Mouse (Mus musculus) fibroblast of lung, adult 2 months (primary cell): ENCODE measurements around the gene Frmd6.

Source experiments
- DNase-seq: peaks from one replicate; pipeline ENCODE4 v3.0.0-alpha.2; 2011; ENCODE audit warnings: low read depth

Gene Frmd6

DNA sequence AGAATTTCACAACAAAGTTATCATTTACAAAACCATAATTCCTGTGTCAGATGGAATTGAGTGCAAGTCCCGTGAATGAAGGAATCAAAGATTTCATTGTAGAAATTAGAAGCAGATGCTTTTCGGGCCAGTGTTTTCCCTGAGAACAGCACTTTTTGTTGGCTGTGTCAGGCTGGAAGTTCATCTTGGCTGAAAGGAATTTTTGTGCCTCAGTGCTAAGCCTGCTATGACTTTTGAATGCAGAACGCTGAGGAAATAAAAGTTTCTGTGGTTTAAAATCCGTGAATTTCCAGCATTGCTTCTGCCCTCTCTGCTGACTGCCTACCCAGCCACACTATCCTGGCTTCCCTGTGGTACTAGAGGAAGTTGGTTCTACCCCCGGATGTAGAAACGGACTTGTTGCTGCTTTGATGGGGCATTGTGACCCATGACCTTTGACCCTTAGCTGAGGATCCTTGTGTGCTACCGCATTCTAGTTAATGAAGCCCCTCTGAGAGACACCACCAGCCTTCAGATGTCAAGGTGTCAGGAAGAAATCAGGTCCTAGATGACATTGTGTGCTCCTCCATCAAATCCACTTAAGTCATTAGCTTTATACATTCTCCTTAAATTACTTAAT is 26.1 kb downstream of the Frmd6 start:
- DNase-seq, result peak; percentile 73

DNA sequence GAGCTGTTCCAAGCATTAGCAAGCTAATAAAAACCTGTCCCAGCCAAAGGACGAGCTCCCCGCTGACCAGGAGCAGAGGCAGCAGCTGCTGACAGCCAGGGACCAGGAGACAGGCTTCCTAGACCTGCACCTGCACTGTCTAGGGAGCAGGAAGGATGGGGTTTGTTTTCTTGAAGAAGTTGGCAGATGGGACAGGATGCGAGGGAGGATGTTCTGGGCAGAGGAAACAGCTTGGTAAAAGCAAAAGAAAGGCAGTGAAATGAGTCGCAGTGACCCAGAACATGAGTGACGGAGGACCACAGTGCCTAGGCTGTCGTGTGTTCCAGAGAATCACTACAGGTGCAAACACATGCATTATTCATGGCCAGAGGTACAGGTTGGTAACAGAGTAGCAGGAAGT is 27.7 kb downstream of the Frmd6 start:
- DNase-seq, result no peak

DNA sequence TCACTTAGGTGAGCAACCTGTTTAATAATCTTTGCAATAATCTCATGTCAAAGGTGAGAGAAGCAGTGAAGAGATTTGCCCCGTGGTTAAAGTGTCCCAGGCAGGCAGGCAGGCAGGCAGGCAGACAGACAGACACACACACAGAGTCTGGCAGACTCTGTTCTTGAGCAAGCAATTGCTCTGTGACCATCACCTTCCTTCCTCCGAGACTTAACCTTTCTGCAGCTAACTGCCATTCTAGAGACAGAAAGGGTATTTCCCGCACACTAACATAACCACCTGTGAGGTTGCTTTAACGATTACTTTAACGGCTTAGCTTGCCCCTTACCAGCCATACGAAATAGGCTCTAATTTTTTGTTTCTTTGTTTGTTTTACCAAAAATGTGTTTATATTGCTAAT is 30.4 kb downstream of the Frmd6 start:
- no peak for DNase-seq

DNA sequence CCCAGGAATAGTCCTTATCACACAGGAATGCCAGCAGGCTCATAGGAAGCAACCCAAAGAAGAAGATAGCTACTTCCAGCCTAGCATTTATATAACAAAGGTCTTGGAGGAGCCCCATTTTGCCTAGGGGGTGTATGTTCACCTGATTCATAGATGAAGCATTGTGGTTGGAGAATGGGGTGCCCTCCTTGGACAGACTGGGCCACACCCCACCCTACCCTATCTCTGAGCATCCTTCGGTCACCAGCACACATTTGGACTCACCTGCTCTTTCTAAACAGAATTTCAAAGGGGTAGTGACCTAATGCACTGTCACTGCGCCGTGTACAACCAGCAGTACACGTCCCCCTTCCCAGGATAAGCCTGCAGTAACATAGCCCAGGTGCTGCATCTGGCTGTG is 31.5 kb downstream of the Frmd6 start:
- DNase-seq, result no peak

DNA sequence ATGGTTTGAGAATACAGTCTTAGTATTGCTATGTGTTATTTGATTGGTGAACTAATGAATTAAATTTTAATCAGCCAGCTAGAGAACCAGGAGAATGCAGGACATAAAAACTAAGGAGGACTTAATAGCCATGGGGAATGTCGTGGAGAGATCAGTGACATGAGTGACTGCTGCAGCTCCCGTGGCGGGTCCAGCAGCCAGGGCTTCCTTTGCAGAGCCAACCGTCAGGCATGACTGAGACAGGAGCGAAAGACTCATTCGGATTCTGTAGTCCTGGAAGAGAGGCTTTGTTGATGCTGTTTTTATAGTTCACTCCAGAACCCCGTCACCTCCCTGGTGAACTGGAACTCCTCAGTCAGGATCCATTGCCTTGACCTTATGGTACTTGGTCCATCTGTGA is 38.0 kb downstream of the Frmd6 start:
- DNase-seq, result no peak

- DNase-seq, result no peak
These were observed 42.5 kb downstream of the Frmd6 start for GRCm38 (mm10) chr12:70867780-70868179.

GRCm38 (mm10) chr12:70868190-70868987 is 43.1 kb downstream of the Frmd6 start:
- no peak for DNase-seq

DNA sequence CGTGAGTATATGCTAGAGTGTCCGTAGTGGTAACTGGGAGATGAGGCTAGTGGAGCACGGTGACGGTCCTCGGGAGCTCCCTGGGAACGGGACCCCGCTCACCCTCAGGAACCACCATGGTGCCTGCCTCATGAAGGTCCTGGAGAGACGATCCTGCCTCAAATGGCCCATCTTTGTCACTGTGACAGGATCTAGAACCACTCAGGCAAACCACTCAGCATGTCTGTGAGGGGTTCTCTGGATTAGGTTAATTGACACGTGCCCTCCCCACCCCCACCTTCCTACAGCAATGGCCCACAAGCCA is 43.6 kb downstream of the Frmd6 start:
- DNase-seq, result no peak

GRCm38 (mm10) chr12:70873544-70873943 is 48.2 kb downstream of the Frmd6 start:
- DNase-seq, result peak; percentile 35

GRCm38 (mm10) chr12:70876270-70876998 is 51.1 kb downstream of the Frmd6 start:
- DNase-seq, result no peak

- DNase-seq, result no peak
These were observed 52.8 kb downstream of the Frmd6 start for GRCm38 (mm10) chr12:70877926-70878710.

GRCm38 (mm10) chr12:70880396-70880975 is 55.2 kb downstream of the Frmd6 start:
- DNase-seq, result no peak

- DNase-seq, result no peak
These were observed 56.0 kb downstream of the Frmd6 start for GRCm38 (mm10) chr12:70881340-70881739.

GRCm38 (mm10) chr12:70881854-70882253 is 56.5 kb downstream of the Frmd6 start:
- DNase-seq, result no peak

- DNase-seq, result no peak
These were observed 57.8 kb downstream of the Frmd6 start for GRCm38 (mm10) chr12:70883141-70883540.

- no peak for DNase-seq
These were observed 58.8 kb downstream of the Frmd6 start for GRCm38 (mm10) chr12:70884113-70884512.

DNA sequence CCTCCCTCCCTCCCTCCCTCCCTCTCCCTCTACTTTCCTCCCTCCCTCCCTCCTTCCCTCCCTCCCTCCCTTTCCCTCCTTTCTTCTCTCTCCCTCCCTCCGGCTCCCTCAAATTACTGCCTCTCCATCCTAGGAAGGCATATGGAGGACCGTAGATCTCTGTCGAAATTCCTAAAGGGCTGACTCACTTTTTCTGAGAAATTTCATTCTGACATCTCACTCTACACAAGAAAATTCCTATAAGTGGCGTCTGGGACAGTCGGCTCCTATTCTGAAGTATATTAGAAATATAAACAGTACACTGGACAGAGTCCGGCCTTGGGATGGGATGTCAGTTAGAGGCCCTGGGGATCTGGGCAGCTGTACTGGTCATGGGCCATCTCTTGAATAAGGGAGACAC is 59.7 kb downstream of the Frmd6 start:
- DNase-seq, result no peak

- DNase-seq, result no peak
These were observed 60.3 kb downstream of the Frmd6 start for GRCm38 (mm10) chr12:70885576-70885975.

DNA sequence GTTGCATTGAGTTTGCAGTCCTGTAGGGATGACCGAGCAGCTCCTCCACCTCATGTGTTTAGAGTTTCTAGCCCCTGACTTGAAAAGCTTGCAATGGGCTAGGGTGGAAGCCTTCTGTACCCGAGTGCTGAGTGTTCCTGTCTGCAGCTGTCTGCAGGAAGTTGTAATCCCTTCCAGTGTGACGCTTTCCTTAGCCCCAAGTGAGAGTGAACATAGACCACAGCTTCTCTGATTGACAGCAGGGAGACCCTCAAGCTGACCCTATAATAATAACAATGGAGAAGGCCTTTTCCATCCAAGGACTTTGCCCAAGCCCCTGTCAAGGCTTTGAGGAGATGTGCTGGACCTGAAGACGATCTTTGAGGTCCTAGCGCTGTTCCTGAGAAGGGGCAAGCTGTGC is 65.1 kb downstream of the Frmd6 start:
- DNase-seq, result no peak

DNA sequence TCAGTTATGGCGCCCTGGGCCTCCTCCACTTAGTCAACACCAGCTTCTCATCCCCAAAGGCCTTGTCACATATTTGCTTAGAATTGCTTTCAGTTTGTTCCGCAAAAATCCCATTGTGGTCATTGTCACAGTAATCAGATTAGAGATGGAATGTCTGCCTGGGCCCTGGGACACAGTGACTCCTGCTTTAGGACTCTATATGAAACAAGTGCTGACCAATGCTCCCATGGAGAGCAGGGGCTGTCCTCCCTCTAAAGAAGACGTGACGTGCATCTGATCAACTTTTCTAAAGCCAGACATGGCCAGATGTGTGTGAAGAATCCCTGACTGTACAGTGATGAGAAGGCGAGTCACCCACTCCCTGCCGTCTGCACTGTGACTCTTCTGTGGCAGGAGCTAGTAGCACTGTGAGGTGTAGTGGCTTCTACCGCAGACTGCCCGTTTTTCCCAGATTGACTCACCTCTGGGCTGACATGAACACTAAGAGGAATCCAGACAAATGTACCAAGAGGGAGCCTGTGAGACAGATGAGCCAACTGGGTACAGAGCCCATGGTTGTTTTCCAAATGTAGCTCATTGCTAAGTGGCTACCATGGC is 65.7 kb downstream of the Frmd6 start:
- peak; percentile 44 for DNase-seq

DNA sequence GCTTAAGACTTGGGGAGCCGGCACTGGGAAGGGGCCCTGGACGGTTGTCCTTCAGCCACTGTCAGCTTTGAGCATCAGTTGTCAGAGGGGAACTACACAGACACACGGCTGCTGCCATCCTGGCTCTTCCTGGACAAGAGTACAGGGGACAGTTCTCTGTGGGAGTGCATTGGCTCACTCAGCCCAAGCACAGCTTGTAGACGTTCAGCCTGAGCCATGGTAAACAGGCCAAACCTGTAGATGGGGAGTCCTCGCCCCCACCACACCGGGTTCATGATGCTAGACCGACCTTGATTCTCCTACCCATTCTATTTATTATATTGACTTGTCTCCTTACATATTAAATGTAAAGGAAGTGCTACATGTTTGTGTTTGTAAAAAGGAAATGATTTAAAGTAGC is 70.0 kb downstream of the Frmd6 start:
- DNase-seq, result no peak

GRCm38 (mm10) chr12:70896068-70896467 is 70.8 kb downstream of the Frmd6 start:
- no peak for DNase-seq
